Mouse (Mus musculus) megakaryocyte-erythroid progenitor cell, adult 5-6 weeks (primary cell): ENCODE results near the gene Thsd4. TPM values are rescaled to one million over a fixed set of nuclear protein-coding genes. Genes with fewer than 3 reads are reported as not detected.

Experiments
- ATAC-seq: replicated peaks from 2 replicates; pipeline ENCODE4 v1.8.0; 2016; ENCODE audit warnings: mild to moderate bottlenecking, inconsistent platforms; ENCODE audit not compliant: severe bottlenecking, poor library complexity, low FRiP score, low TSS enrichment
- total RNA-seq, 2 experiments: library from RNA; stranded (forward) in 1 of 2; stranded (reverse) in 1 of 2; fragments of 200-1000, 215-1000 nt in 1 of 2; fragments of >200 nt in 1 of 2; fragmentation: Nextera tagmentation in 1 of 2; gene quantifications; 2 replicates each; pipeline ENCODE4 v1.2.3; 2014 to 2017

Gene Thsd4
- total RNA-seq, 2 experiments from 2014 or later = 1.3 TPM; not detected in 1

DNA sequence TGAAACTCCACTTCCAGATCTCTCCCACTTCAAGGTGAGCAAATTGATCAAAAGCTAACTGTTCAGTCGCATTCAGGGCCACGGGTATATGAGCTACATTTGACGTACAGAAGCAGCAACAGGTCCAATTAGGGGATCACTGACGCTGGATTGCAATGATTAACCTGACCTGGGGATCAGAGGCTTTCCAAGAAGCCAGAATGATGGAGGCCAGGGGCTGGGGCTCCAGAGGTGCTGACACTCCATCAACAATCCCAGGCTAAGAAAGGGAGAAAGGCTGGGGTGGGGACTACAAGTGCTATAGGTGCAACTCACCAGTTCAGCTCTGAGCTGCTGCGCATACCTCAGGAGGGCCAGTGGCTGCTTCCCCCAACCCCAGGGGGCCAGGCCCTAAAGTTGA lies 703 bp downstream of the Thsd4 start:
- no peak for ATAC-seq

GRCm38 (mm10) chr9:60519601-60520000 lies 2.2 kb downstream of the Thsd4 start:
- ATAC-seq = no peak

DNA sequence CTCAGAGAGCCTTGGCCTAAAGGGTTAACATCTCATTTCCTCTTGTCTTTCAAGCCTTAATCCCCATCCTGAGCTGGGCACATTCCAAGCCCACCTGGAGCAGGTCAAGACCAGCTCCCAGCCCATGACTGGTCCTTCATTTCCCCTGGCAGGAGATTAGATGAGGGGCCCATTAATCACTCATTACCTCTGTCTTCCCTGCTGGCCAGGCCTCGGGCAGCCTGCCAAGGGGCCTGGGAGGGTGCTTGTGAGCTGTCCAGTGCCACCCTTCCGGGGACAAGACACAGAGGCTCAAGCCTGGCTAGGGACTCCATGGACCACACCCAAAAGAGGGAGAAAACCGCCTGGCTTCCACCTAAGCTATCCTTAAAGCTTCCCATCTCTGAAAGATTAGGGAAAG lies 3.6 kb downstream of the Thsd4 start:
- no peak for ATAC-seq

GRCm38 (mm10) chr9:60517148-60517547 lies 4.7 kb downstream of the Thsd4 start:
- ATAC-seq = no peak

DNA sequence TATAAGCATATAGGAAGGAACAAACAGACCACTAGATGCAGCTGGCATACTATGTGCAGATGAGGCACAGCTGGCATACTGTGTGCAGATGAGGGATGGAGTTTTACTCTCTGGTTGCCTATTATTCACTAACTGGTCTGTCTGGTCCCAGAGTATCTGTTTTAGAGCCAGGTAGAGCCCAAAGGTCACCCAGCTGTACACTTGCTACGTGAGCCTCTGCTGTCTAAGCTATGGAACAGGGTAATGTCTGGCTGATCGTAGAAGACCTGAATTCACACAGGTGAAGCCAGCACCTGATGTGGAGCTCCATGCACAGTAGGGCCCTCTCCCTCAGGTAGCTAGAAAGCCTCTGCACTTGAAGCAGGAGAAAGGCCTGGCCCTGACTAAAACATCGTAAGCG lies 5.5 kb downstream of the Thsd4 start:
- no peak for ATAC-seq

DNA sequence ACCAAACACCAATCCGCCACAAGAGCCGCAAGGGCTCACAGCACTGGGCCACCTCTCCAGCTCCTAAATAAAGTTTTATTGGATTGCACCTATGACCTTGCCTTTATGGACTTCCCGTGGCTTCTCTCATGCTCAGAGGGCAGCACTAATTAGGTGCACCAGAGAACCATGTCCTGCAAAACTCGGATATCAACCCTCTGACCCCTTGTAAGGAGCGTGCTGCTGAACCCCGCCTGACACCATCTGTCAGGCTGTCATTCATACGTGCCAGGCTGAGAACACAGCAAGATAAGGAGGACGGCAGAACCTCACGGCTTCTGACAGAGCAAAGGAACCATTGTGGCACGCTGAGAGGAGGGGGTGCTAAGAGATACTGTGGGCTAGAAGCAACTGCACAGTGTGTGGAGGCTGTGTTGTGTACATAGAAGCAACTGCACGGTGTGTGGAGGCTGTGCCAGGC lies 8.5 kb downstream of the Thsd4 start:
- ATAC-seq = no peak

GRCm38 (mm10) chr9:60510876-60511275 lies 11.0 kb downstream of the Thsd4 start:
- ATAC-seq = no peak

DNA sequence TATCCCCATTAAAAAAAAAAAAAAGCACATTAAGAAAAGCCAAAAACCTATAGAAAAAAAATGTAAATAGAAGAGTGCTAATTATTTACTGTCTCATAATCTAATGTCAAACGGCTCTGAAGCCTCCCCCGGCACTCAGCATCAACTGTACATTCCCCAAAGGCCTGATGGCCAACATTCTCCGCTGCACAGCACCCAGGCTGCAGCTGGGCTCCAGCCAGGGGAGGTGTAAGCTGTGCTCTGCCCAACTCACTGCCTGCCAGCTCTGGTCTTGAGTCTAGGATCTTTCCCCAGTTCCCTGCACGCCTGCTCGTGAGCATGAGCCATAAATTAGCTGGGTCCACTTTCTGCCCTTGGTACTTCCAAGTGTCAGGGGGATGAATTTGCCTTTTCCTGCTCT lies 15.7 kb downstream of the Thsd4 start:
- no peak for ATAC-seq

GRCm38 (mm10) chr9:60504378-60505285 lies 17.2 kb downstream of the Thsd4 start:
- ATAC-seq = no peak

- no peak for ATAC-seq
Observed at GRCm38 (mm10) chr9:60502220-60502619, 19.6 kb downstream of the Thsd4 start.

GRCm38 (mm10) chr9:60501504-60502179 lies 20.2 kb downstream of the Thsd4 start:
- ATAC-seq = no peak

DNA sequence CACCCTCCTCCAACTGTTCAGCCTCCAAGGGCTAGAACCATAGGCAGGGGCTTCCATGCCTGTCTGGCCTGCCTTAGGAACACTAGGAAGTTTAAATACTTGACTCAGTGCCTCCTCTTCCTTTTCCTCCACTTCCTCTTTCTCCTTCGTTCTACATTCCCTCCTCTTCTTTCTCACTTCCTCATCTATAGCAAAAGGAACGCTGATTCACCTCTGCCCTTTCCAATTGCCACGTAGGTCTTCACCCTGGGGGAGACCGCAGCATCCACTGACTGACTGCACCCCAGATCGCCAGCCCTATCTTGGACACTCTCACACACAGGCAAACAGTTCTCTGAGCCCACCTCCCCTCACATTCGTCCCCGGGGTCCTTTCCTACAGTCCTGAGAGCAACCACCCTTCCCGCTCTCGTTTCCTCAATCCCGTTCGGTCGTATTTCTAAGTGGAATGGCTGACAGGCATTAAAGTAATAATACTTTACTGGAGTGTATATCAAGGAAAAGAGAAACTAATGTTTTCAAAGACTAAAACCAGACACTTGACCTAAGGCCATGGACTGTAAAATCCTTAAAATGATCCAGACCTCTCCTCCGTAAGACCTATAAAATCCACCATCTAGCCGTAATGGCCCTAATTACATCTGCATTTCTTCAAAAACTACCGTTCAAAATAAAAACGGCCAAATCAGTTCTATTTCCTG lies 29.4 kb downstream of the Thsd4 start:
- ATAC-seq = no peak

DNA sequence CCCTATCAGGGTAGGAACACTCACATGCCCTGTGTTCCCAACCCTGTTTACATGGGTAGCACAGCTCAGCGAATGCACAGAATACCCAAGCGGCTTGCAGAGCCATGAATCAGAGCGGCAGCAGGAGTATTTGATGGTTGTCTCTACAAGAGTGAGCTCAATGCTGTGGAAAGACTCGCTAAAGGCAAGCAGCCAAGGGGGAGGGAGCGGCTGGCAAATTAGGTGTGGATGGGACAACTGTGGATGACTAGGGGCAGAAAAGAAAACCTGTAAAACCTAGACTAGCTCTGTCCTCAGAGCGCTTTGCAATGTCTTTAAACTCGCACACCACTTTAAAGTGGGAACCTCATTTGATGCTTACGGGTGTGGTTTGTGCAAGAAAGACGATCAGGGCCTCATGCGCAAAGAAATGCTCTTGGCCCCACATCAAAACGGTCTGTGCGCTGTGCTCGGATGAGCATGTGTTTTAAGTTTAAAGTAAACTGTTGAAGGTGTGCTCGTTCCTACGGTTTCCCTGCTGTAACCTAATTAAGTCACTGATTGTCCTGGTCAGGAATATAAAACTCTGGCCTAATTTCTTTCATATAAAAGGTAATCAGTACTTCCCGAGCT lies 30.3 kb downstream of the Thsd4 start:
- no peak for ATAC-seq

DNA sequence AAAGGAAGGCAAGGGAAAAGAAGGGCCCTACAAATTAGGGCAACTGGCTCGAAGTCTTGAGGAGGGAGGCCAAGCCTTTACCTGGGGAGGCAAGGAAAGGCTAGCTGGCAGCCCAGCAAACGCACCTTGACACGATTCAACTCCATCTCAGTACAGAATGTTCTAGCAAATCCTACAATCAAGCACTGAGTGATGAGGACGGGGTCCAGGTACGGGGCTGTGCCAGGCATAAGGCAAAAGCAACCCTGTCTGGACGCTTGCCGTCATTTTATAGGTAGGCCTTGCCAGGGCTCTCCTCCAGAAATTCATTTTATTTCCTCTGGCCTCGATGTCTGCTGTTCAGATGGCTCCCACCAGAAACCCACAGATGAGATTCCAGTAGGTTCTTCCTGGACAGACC lies 30.8 kb downstream of the Thsd4 start:
- ATAC-seq = no peak

GRCm38 (mm10) chr9:60488816-60489215 lies 33.0 kb downstream of the Thsd4 start:
- no peak for ATAC-seq

GRCm38 (mm10) chr9:60482165-60482564 lies 39.7 kb downstream of the Thsd4 start:
- ATAC-seq = peak; percentile 44; the same call in 1 of the 2 replicates

DNA sequence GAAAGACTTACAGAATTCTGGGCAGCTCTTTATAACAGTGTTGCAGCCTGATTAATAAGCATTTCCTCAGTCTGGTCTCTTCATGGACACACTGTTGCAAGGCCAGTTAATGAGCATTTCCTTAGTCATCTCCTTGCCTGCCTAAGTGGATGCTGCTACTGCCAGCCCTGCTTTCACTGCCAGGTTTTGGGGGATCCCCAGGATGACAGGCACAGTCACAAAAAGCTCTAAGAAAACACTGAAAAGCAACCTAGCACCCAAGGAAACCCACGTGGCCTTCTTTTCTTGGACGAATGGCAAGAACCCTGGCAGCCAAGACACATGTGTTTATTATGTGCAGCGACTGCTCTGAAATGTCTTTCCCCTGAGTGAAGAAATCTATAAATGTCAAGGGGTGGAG lies 41.8 kb downstream of the Thsd4 start:
- ATAC-seq = no peak

DNA sequence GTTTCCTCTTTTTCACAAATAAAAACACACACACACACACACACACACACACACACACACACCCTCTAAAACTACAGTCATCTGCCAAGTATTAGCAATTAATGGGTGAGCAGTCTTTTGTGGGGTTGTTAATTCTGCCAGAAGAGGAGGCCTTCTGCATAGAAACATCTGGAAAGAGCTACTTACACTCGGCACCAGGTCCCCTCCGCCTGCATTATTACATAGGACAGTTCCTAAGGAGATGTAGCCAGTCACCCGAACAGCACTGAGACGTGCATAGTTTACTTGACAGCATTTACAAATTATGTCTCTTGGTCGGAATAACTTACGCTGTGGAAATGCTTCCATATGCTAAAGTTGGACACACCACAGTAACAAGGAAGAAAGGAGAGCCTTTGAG lies 43.0 kb downstream of the Thsd4 start:
- no peak for ATAC-seq

GRCm38 (mm10) chr9:60477991-60478750 lies 43.7 kb downstream of the Thsd4 start:
- no peak for ATAC-seq
